Mouse (Mus musculus): ENCODE results near the gene Spindoc.

GRCm38 (mm10) chr19:7320181-7320580, 62.6 kb downstream of the Spindoc start:
- no peak for TF ChIP-seq CTCF (IDR thresholded peaks at IDR 0.05)
- TF ChIP-seq EP300 (IDR thresholded peaks at IDR 0.05), result no peak
